Mouse (Mus musculus): ENCODE data around the gene Rab40b. TPM values are rescaled to one million over a fixed set of nuclear protein-coding genes. Genes with fewer than 3 reads are reported as not detected.
A peak's percentile ranks its signal among the peaks of the same experiment; 100 is the strongest.

Rab40b gene
- polyA plus RNA-seq, 1 experiment from 2014 or later, result 0.77 TPM

DNA sequence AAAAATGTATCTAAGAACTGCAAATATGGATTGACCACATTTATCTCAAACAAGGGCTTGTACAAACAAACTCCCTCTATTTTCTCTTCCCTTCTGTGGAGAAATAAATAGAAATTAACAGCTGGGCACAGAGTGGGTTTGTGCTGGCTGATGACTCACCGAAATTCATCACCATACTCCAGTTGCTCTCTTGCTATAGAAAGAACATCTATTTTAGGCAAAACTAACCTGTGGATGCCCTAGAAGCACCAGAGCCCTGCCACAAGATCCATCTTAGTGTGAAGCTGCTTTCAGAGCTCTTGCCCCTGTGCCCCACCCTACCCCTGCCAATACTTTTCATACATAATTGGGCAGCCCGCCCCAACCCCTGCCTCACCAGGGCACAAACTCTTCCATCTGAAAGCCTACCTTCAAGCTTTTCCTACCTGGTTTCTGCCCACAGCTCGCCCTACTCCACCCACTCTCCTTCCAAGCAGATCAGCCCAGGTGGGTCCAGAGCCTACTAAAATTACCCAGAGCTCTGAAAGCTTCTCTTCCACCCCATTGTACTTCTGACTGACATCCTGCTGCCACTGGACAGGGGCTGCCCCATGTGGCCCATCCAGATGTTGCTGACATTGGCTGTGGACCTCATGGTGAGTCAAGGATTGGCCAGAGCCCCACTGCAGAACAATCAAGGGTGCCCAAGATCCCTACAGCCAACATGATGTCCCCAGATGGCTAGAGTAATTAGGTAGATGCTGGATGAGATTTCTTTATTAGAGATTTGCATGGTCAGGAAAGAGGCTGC, 19.5 kb upstream of the Rab40b start:
- H3K4me1 ChIP-seq, result peaks cover 8% of the 10 kb centered on the region
- H3K4me3 ChIP-seq, result no peak overlapping the region
- no peaks in the 10 kb centered on the region for H3K27me3 ChIP-seq (ENCODE audit: poor library complexity, severe bottlenecking)
- 81% methylated on average over 3 of the region's 3 CpGs for WGBS
- DNase-seq (ENCODE audit: extremely low spot score, low spot score), result no peak
- no peaks in the 10 kb centered on the region for H3K9me3 ChIP-seq
- no peaks in the 10 kb centered on the region for H3K36me3 ChIP-seq (replicated peaks)
- H3K27ac ChIP-seq, result no peak overlapping the region

DNA sequence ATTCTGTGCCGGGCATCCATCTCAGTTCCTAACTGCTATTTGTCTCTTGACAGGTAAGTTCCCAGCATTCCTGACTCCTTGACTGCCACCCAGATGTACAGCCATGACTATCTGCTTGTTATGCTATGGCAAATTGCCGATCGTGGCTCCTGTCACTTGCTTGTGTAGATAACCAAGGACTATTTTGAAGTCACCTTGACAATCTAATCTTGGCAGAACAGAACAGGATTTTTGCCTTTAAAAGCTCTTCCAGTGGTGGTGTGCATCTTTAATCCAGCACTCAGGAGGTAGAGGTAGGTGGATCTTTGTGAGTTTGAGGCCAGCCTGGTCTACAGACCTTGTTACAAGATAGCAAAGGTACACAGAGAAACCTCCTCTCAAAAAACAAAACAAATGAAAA, 4.4 kb upstream of the Rab40b start:
- Histone ChIP-seq H3K9me3 (no peaks in the 10 kb centered on the region), H3K4me3 (no peak overlapping the region), H3K27me3 (ENCODE audit: poor library complexity, severe bottlenecking) (peaks cover 5% of the 10 kb centered on the region), H3K27ac (no peak overlapping the region), H3K36me3 (replicated peaks) (no peaks in the 10 kb centered on the region), H3K4me1 (peaks cover 13% of the 10 kb centered on the region)
- no peak for DNase-seq (ENCODE audit: extremely low spot score, low spot score)
- WGBS, result 88% methylated on average over 3 of the region's 3 CpGs

DNA sequence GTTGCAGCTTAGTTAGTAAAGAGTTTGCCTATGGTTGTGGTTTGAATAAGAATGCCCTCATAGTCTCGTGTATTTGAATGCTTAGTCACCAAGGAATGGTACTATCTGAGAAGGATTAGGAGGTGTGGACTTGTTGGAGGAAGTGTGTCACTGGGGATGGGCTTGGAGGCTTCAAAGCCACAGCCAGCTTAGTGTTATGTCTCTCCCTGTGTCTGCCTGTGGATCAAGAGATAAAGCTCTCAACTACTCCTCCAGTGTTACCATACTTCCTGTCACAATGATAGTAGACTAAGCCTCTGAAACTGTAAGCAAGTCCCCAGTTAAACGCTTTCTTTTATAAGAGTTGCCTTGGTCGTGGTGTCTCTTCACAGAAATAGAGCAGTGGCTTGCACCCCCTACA, 2.7 kb upstream of the Rab40b start:
- no peak overlapping the region for H3K4me3 ChIP-seq
- H3K27me3 ChIP-seq (ENCODE audit: poor library complexity, severe bottlenecking), result peaks cover 21% of the 10 kb centered on the region
- H3K9me3 ChIP-seq, result no peaks in the 10 kb centered on the region
- H3K27ac ChIP-seq, result no peak overlapping the region
- WGBS, result 69% methylated on average over 3 of the region's 3 CpGs
- peaks cover 17% of the 10 kb centered on the region for H3K4me1 ChIP-seq
- DNase-seq (ENCODE audit: extremely low spot score, low spot score), result no peak
- H3K36me3 ChIP-seq (replicated peaks), result no peaks in the 10 kb centered on the region

DNA sequence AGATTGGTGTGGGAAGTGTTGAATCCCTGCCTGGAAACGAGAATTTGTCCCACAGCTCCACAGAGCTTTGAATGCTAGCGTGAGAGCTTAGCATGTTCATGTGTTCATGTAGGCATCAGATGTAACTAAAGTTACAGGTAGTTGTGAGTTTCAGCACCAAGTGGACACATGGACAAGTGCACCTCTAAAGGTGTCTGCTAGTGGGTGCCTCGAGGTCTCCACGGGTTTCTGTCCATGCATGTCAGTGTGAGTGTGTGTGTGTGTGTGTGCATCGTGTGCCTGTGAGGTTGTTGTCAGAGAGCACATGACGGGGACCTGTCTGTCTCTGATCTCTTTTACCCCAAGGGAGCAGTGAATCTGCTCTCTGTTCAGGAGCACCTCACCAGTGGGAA, 499 bp upstream of the Rab40b start:
- Histone ChIP-seq H3K4me1 (peaks cover 17% of the 10 kb centered on the region), H3K9me3 (no peaks in the 10 kb centered on the region), H3K27ac (no peak overlapping the region), H3K27me3 (ENCODE audit: poor library complexity, severe bottlenecking) (peaks cover 22% of the 10 kb centered on the region), H3K4me3 (peak overlapping the region; percentile 71), H3K36me3 (replicated peaks) (no peaks in the 10 kb centered on the region)
- DNase-seq (ENCODE audit: extremely low spot score, low spot score), result no peak
- 18% methylated on average over 6 of the region's 6 CpGs for WGBS

DNA sequence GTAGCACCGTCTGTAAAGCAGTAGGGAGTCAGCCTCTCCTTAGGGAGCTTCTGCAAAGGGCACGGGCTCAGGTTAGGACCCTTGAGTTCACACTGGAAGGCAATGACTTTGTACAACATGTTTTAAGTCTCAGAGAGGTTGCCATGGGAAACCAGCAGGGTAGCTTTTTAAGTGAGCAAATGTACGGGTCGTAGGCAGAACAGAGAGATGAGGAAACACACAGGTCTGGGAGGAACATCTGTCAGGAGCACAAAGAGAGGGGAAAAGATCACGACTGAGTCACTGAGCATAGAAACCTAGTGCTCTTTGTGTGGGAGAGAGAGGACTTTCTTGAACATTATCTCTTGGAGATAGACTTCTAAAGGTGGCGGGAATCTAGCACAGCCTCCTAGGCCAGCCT, 7.8 kb downstream of the Rab40b start:
- Histone ChIP-seq H3K27me3 (ENCODE audit: poor library complexity, severe bottlenecking) (no peaks in the 10 kb centered on the region), H3K4me1 (0 out of 2 replicates have a peak, but pooled peaks cover 6% of the 10 kb centered on the region), H3K9me3 (peaks cover 4% of the 10 kb centered on the region; the same call in 1 of the 2 replicates), H3K36me3 (replicated peaks) (no peaks in the 10 kb centered on the region), H3K27ac (no peak overlapping the region), H3K4me3 (no peak overlapping the region)
- DNase-seq (ENCODE audit: extremely low spot score, low spot score), result no peak
- 61% methylated on average over 6 of the region's 6 CpGs for WGBS

DNA sequence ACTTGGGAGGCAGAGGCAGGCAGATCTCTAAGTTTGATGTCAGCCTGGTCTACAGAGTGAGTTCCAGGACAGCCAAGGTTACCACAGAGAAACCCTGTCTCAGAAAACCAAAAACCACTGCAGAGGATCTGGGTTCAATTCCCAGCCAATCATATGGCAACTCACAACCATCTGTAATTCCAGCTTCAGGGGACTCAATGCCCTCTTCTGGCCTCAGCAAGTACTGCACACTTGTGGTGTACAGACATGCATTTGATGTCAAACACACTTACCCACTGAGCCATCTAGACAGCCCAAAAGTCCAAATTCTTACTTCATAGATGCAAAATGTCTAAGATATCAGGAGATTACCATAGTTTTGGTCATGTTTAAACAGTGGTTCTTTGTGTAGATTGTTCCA, 9.4 kb downstream of the Rab40b start:
- no peak overlapping the region for H3K4me3 ChIP-seq
- no peak overlapping the region for H3K27ac ChIP-seq
- H3K36me3 ChIP-seq (replicated peaks), result no peaks in the 10 kb centered on the region
- DNase-seq (ENCODE audit: extremely low spot score, low spot score), result no peak
- 0 out of 2 replicates have a peak, but pooled peaks cover 6% of the 10 kb centered on the region for H3K4me1 ChIP-seq
- peaks cover 4% of the 10 kb centered on the region; the same call in 1 of the 2 replicates for H3K9me3 ChIP-seq
- H3K27me3 ChIP-seq (ENCODE audit: poor library complexity, severe bottlenecking), result no peaks in the 10 kb centered on the region

GRCm38 (mm10) chr11:121373305-121373704, 14.7 kb downstream of the Rab40b start:
- Histone ChIP-seq H3K9me3 (no peaks in the 10 kb centered on the region), H3K4me3 (no peak overlapping the region), H3K4me1 (no peaks in the 10 kb centered on the region), H3K36me3 (replicated peaks) (no peaks in the 10 kb centered on the region), H3K27me3 (ENCODE audit: poor library complexity, severe bottlenecking) (no peaks in the 10 kb centered on the region), H3K27ac (no peak overlapping the region)
- 75% methylated on average over 6 of the region's 6 CpGs for WGBS
- no peak for DNase-seq (ENCODE audit: extremely low spot score, low spot score)

DNA sequence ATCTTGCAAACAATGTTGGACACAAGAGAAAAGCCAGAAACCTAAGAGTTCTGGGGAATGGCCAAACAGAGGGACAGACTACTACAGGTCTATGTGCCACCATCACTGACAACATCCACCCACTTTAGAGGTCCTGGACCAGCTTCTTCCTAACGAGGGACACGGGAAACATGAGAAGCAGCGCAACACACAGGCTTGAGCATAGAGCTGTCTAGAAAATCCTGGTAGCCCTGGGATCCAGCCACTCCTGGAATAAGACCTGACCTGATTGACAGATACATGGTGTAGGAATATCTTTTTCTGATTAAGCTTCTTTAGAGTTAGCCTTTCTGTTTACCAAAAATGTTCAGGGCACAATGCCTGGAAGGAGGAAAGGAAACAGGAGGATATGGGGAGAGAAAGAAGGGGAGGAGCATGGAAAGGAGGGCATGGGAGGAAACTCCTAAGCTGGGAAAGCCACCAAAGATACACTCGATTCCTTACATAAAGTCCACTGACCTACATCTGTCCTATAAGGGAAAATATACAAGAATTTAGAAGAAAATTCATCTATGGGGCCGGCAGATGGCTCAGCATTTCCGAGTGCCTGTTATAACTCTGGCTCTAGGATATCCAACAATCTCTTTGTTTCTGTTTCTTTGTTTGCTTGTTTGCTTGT, 17.6 kb downstream of the Rab40b start:
- Histone ChIP-seq H3K9me3 (no peaks in the 10 kb centered on the region), H3K36me3 (replicated peaks) (no peaks in the 10 kb centered on the region), H3K4me1 (no peaks in the 10 kb centered on the region), H3K27me3 (ENCODE audit: poor library complexity, severe bottlenecking) (no peaks in the 10 kb centered on the region), H3K4me3 (no peak overlapping the region), H3K27ac (no peak overlapping the region)
- DNase-seq (ENCODE audit: extremely low spot score, low spot score), result no peak
- WGBS, result 83% methylated on average over 6 of the region's 6 CpGs

- DNase-seq (ENCODE audit: extremely low spot score, low spot score), result peak; percentile 42
- H3K4me3 ChIP-seq, result no peak overlapping the region
- no peaks in the 10 kb centered on the region for H3K36me3 ChIP-seq (replicated peaks)
- H3K27ac ChIP-seq, result no peak overlapping the region
- WGBS, result 55% methylated on average over 6 of the region's 6 CpGs
- no peaks in the 10 kb centered on the region for H3K4me1 ChIP-seq
- H3K27me3 ChIP-seq (ENCODE audit: poor library complexity, severe bottlenecking), result no peaks in the 10 kb centered on the region
- no peaks in the 10 kb centered on the region for H3K9me3 ChIP-seq
Measured at GRCm38 (mm10) chr11:121369622-121370021, 18.4 kb downstream of the Rab40b start.

- Histone ChIP-seq H3K27me3 (ENCODE audit: poor library complexity, severe bottlenecking) (no peaks in the 10 kb centered on the region), H3K4me3 (no peak overlapping the region), H3K27ac (no peak overlapping the region), H3K9me3 (no peaks in the 10 kb centered on the region), H3K36me3 (replicated peaks) (no peaks in the 10 kb centered on the region), H3K4me1 (no peaks in the 10 kb centered on the region)
- 73% methylated on average over 1 of the region's 1 CpGs for WGBS
- no peak for DNase-seq (ENCODE audit: extremely low spot score, low spot score)
Measured at GRCm38 (mm10) chr11:121368731-121369130, 19.3 kb downstream of the Rab40b start.

DNA sequence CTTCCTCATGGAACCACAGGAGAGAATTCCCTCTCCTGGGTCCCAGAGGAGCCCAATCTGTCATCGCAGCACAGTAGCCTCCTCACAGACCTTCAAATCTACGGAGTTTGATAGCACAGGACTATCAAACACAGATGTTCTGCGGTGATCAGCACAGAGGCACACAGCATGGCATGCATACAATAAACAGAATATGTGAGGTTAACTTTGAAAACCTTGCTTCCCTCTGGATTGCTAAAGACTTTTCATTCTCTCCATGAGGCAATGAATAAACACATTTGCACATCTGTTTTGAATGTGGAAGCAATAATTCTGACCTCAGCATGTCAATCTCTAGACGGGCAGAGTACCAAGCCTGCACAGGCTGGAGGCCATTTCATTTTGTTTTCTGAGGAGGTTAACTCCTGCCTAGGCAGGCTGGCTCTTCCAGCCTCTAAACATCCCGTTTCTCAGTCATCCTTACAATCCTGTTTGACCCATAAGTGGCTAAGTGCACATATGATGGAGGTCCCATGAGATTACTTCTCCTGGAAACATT, 20.8 kb downstream of the Rab40b start:
- no peak for DNase-seq (ENCODE audit: extremely low spot score, low spot score)
- Histone ChIP-seq H3K4me1 (no peaks in the 10 kb centered on the region), H3K36me3 (replicated peaks) (no peaks in the 10 kb centered on the region), H3K27ac (no peak overlapping the region), H3K4me3 (no peak overlapping the region), H3K27me3 (ENCODE audit: poor library complexity, severe bottlenecking) (no peaks in the 10 kb centered on the region), H3K9me3 (no peaks in the 10 kb centered on the region)
- WGBS, result 72% methylated on average over 5 of the region's 5 CpGs

GRCm38 (mm10) chr11:121362212-121362611, 25.8 kb downstream of the Rab40b start:
- Histone ChIP-seq H3K27ac (no peak overlapping the region), H3K27me3 (ENCODE audit: poor library complexity, severe bottlenecking) (no peaks in the 10 kb centered on the region), H3K36me3 (replicated peaks) (no peaks in the 10 kb centered on the region), H3K4me3 (no peak overlapping the region), H3K9me3 (no peaks in the 10 kb centered on the region), H3K4me1 (no peaks in the 10 kb centered on the region)
- no peak for DNase-seq (ENCODE audit: extremely low spot score, low spot score)
- WGBS, result 34% methylated on average over 5 of the region's 5 CpGs

DNA sequence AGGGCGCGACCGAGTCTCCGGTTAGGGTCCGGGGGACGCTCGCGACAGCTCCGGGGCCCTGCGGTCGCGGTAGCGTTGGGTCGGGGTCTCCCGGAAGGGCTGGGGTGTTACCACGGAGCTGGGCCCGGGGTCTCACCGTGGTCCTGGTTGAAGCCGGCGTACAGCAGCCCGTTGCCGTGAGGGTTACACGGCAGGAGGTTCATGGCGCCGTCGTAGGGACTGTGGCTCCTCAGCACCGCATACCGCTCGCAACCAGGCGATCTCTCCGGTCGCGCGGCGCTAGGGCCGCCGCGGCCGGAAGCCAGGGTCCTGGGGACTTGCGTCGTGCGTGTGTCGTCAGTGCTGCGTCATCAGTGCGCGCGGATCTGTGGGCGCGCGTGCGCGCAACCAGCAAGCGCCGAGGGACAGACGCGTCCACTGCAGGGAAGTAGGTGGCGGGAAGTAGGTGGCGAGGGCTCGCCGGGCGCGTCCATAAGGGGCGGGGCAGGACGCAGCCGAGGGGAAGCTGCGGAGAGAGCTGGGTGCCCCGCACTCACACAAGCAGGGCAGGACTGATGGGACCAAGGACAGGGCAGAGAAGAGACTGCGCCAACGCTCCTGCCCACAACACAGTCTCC, 33.9 kb downstream of the Rab40b start, which contains the start of gene Wdr45b:
Gene Wdr45b (minus strand): TSS at position 355 of the 617 bp plus-strand sequence.
- Histone ChIP-seq H3K9me3 (no peaks in the 10 kb centered on the region), H3K4me1 (peaks cover 24% of the 10 kb centered on the region), H3K36me3 (replicated peaks) (peaks cover 24% of the 10 kb centered on the region), H3K27me3 (ENCODE audit: poor library complexity, severe bottlenecking) (no peaks in the 10 kb centered on the region), H3K4me3 (peak within 1 kb of the TSS; percentile 99), H3K27ac (peak within 1 kb of the TSS; percentile 92)
- WGBS, result under 1% methylated on average over 69 of the region's 69 CpGs
- DNase-seq (ENCODE audit: extremely low spot score, low spot score), result peak; percentile 98

Data from forebrain, embryonic 10.5 days (tissue).